Mouse (Mus musculus): ENCODE measurements around the gene Itm2b.

Gene Itm2b

DNA sequence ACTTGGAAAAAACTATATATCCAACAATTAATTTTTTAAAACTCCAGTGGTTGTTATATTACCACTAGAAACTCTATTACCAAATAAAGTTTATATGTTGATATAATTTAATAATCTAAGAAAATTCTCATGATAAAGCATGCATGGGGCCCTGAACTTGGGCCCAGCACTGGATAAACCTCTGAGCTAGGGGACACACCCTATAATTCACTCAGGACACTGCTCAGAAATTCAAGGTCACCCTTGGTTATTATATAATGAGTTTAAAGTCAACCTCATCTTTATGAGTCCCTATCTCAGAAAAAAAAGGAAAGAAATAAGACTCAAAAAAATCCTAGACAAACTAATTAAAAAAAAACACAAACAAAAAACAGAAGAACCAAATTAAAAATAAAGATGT lies 68.2 kb downstream of the Itm2b start:
- DNase-seq: no peak

DNA sequence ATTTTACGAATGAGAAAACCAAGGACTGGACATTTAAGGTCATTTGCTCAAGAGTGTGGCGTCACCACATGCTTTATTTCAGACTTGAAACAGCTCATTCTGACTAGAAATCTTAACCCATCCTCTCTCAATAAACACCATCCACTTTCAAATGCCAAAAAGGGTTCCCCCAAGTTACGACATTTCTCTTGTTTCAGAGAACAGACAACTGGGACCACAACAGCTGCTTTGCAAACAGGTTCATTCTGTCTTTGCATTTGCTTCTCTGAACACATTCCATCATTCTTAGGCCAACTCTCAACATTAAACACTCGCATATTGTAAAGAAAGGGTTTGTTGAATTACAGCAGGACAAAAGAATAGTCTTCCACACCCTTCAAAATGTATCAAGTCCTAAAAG lies 71.2 kb downstream of the Itm2b start:
- DNase-seq: no peak

DNA sequence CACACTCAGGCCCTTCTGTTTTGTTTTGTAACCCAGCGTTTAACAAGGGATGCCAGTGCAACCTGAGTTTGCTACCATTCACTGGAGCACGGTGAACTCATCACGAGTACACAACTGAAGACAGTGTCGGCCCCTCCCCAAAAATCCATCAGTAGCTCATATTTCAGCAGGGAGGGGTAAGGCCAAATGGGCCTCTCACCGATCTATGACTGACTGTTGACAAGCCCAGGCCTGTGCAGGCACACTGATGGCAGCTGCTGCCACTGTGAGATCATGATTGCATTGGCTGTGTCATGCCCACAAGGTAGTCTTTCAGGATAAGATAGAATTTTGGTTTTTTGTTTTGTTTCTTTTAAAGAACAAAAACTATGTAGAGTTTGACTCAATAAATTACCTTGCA lies 71.7 kb downstream of the Itm2b start:
- no peak for DNase-seq

DNA sequence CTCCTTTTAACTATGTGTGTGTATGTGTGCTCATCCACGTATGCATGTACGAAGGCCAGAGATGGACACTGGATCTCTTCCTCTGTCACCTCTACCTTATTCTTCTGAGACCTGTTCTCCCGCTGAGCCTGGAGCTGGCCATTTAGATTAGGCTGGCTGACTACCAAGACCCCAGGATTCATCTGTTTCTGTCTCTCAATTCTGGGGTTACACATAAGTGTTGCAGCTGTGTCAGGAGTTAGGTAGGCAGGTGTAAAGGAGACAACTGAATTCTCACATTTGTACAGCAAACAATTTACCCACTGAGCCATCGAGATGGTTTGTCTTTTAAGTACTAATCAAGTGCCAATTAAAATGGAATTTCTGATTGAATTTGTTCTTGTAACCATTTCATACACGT lies 72.2 kb downstream of the Itm2b start:
- no peak for DNase-seq

Measured in right cerebral cortex, postnatal 4 days (tissue).